Mouse (Mus musculus) layer of hippocampus, adult 2 months (tissue): ENCODE measurements around the gene Qk. TPM values are rescaled to one million over a fixed set of nuclear protein-coding genes. Genes with fewer than 3 reads are reported as not detected.

ENCODE experiments used
- DNase-seq, 2 experiments: peaks; one replicate each; pipeline ENCODE4 v3.0.0; 2022; ENCODE audit warnings: low spot score in 2 of 2
- H3K27ac ChIP-seq: fragments of 200-600 bp; 2 replicates; pipeline ENCODE4 v1.8.1; 2022
- H3K4me3 ChIP-seq: fragments of 200-600 bp; 2 replicates; pipeline ENCODE4 v1.8.1; 2022; ENCODE audit warnings: mild to moderate bottlenecking
- CTCF ChIP-seq: fragments of 200-600 bp; conservative IDR thresholded peaks from 2 replicates; pipeline ENCODE4 v1.8.1; 2022; ENCODE audit warnings: antibody characterized with exemption, mild to moderate bottlenecking, moderate library complexity
- total RNA-seq, 2 experiments: library from RNA; stranded (reverse); gene quantifications; 2 replicates each; pipeline ENCODE4 v1.2.3; 2021

Gene Qk
- total RNA-seq, 2 experiments from 2014 or later: 364 to 385 TPM

DNA sequence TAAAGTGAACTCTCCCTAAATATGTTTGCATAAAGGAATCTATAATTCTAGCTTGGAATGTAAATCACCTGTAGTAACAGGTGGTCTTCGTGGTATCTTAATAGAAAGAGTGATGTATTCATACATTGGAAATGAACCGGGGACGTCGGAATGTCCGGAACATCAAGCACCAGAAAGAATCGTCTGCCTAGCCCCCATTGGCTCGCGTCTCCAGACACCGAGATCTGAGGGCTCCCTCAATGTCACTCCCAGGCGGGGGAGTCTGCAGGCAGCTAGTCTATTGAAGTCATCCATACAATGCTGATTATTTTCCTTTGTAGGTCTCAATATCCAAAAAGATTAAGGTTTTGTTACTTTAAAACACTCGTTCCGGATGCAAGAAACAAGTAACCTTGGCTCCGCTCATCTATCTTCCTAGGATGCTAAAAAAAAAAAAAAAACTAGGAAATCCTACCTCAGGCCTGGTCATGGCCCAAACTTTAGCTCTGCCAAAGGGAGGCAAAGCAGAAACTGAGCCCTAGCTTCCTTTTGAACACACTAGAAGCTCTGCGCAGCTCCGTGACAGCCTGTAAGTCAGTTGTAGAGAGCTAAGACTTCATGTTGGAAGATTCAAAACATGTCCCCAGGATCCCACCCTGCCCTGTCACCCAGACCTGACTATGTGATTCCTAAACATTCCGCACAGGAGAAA, 16.3 kb upstream of the Qk start:
- Histone ChIP-seq H3K27ac (peak overlapping the region; percentile 92), H3K4me3 (peak overlapping the region; percentile 66)
- no peak for DNase-seq
- TF ChIP-seq CTCF: no peak

DNA sequence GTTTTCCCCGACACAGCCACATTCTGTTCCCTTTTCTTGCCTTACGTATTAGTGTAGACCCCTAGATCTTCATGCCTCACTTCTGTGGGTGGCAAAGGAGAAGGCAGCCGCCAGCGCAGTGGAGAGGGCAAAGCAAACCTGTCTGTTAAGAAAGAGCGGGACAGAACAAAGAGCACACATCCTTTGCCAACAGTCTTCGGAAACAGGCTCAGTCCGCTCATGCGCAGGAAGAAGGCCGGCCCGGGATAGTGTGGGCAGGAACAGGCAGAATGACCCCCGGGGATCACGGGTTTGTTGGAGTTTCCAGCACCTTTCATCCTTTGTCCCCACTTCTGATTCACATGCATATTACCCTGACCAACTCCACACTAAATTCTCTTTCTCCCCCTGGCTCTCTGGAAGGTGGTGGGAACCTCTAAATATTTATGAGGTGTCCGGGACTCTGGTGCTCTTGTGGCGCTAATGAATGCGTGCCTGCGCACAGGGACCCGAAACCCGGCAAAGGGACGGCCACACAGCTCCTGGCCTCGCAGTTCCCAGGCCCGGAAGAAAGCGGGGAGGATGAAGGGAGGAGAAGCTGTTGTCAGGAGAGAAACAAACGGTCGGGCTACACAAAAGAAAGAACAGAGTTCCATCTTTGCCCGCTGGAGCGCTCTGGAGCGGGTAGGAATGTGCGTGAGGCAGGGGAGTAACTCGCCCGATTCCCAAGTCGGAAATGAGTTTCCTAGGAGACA, 15.5 kb upstream of the Qk start:
- H3K4me3 ChIP-seq: peak overlapping the region; percentile 66
- DNase-seq: peak; percentile 72 to 89
- TF ChIP-seq CTCF: peak; percentile 72
- peak overlapping the region; percentile 92 for H3K27ac ChIP-seq

- peak overlapping the region; percentile 92 for H3K27ac ChIP-seq
- no peak for TF ChIP-seq CTCF
- H3K4me3 ChIP-seq: peak overlapping the region; percentile 66
- DNase-seq: no peak
These were observed 14.8 kb upstream of the Qk start for GRCm38 (mm10) chr17:10334481-10334880.

- TF ChIP-seq CTCF: no peak
- peak overlapping the region; percentile 92 for H3K27ac ChIP-seq
- H3K4me3 ChIP-seq: no peak overlapping the region
- DNase-seq: no peak
These were observed 13.7 kb upstream of the Qk start for GRCm38 (mm10) chr17:10333321-10333720.

DNA sequence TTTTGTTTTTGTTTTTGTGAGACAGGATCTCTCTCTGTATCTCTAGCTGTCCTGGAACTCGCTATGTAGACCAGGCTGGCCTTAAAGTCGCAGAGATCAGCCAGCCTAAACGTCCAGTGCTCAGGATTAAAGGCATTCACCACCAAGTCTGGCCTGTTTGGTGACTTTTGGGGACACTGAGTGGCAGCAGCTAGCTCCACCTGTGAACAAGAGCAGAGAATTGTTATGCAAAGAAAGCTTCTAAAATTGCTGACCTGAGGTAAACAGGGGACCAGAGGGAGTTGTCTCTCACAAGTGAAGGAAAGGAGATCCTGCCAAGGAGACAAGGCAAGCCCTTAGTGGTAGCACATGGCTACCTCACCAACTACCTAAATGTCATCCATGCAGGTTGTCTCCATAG, 12.5 kb upstream of the Qk start:
- peak overlapping the region; percentile 40; the same call in 1 of the 2 replicates for H3K27ac ChIP-seq
- no peak for DNase-seq
- H3K4me3 ChIP-seq: no peak overlapping the region
- no peak for TF ChIP-seq CTCF

DNA sequence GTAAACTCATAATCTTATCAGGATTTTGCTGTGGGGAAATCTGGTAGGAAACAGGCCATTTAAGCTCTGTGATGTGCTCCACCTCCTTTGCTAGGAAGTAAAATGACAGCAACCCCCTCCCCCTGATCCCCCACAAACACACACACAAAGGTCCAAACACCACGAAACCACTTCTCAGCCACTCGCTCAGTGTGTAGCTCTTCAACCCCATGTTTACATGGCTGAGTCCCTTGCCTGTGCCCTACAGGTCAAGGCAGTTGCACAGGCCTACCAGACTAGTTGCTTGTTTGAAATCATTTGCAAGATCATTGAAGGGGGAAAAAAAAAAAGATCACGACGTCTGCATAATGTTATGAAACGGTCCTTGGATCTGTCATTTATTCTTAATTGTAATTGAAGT, 9.8 kb upstream of the Qk start:
- no peak for DNase-seq
- H3K4me3 ChIP-seq: no peak overlapping the region
- H3K27ac ChIP-seq: peak overlapping the region; percentile 55
- TF ChIP-seq CTCF: no peak

DNA sequence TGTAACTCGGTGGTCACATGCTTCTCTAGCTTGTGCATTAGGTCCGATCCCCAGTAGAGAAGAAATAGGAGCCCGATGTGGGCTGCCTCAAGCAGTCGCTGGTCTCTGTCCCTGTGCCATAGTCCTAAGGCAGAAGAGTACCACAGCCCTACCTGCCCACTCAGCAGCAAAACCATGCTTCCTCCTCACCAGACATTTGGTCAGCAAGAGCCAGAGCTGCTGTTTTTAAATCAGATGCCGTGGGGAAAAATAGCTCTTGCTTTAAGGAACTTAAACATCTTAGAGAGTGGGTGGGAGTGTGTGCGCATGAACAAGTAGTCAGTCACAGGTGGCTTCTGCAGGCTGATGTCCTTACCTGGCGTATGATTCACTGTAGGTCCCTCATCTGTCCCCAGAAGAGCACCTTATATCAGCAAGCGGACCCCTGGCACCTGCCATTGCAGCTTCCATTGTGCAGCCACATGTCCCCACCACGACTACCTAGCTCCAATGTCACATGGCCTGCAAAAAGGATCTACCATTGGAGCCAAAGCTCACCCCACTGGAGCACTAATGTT, 9.0 kb upstream of the Qk start:
- Histone ChIP-seq H3K4me3 (no peak overlapping the region), H3K27ac (peak overlapping the region; percentile 73)
- DNase-seq: peak in 1 of 2 experiments; percentile 39
- TF ChIP-seq CTCF: no peak

- DNase-seq: no peak
- peak overlapping the region; percentile 73 for H3K27ac ChIP-seq
- no peak for TF ChIP-seq CTCF
- no peak overlapping the region for H3K4me3 ChIP-seq
These were observed 8.0 kb upstream of the Qk start for GRCm38 (mm10) chr17:10327584-10328210.

GRCm38 (mm10) chr17:10326596-10327045, 7.0 kb upstream of the Qk start:
- peak; percentile 62 for TF ChIP-seq CTCF
- Histone ChIP-seq H3K27ac (peak overlapping the region; percentile 73), H3K4me3 (no peak overlapping the region)
- peak in 1 of 2 experiments; percentile 46 for DNase-seq

GRCm38 (mm10) chr17:10325921-10326320, 6.3 kb upstream of the Qk start:
- no peak for DNase-seq
- H3K4me3 ChIP-seq: no peak overlapping the region
- TF ChIP-seq CTCF: no peak
- H3K27ac ChIP-seq: peak overlapping the region; percentile 73

GRCm38 (mm10) chr17:10321754-10322153, 2.1 kb upstream of the Qk start:
- TF ChIP-seq CTCF: no peak
- no peak overlapping the region for H3K4me3 ChIP-seq
- peak overlapping the region; percentile 100 for H3K27ac ChIP-seq
- no peak for DNase-seq

- no peak for DNase-seq
- Histone ChIP-seq H3K4me3 (peak overlapping the region; percentile 73), H3K27ac (peak overlapping the region; percentile 100)
- TF ChIP-seq CTCF: no peak
These were observed 1.4 kb upstream of the Qk start for GRCm38 (mm10) chr17:10321092-10321491.

DNA sequence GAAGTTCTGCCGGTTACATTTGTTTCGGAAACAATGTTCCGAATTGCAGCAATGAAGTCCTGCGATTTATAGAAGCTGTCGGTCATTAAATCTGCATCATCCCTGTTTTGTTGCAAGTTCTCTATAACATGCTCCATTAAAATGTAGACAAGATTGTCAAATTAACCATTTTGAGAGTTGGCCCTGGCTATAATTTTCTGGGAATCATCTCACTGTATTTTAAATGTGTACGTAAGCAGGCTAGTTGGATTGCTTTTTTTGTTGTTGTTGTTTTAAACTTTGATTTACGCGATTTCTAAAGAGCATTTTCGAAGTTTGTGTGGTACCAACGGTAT, 769 bp upstream of the Qk start:
- H3K27ac ChIP-seq: peak overlapping the region; percentile 100
- no peak for TF ChIP-seq CTCF
- no peak for DNase-seq
- H3K4me3 ChIP-seq: peak overlapping the region; percentile 73
